Mouse (Mus musculus) midbrain, embryonic 10.5 days (tissue): Measurements from ENCODE around the gene Chl1. TPM values are rescaled to one million over a fixed set of nuclear protein-coding genes. Genes with fewer than 3 reads are reported as not detected.

Experiments
- DNase-seq: peaks from one replicate; pipeline ENCODE4 v3.0.0-alpha.2; 2017; ENCODE audit warnings: low spot score
- H3K27ac ChIP-seq: fragments of 300-500 bp; sonication (generic); replicated peaks from 2 replicates; pipeline ENCODE4 v1.5.1; 2016; ENCODE audit warnings: mild to moderate bottlenecking
- H3K27me3 ChIP-seq: fragments of 300-500 bp; sonication (generic); 2 replicates; pipeline ENCODE4 v1.6.1; 2016; ENCODE audit warnings: low read depth, mild to moderate bottlenecking; ENCODE audit not compliant: poor library complexity, severe bottlenecking
- H3K36me3 ChIP-seq: fragments of 300-500 bp; sonication (generic); 2 replicates; pipeline ENCODE4 v1.6.1; 2016; ENCODE audit warnings: mild to moderate bottlenecking, moderate library complexity
- H3K4me1 ChIP-seq: fragments of 300-500 bp; sonication (generic); 2 replicates; pipeline ENCODE4 v1.6.1; 2016
- H3K4me3 ChIP-seq: fragments of 300-500 bp; sonication (generic); 2 replicates; pipeline ENCODE4 v1.5.1; 2016; ENCODE audit warnings: mild to moderate bottlenecking, moderate library complexity
- H3K9me3 ChIP-seq: fragments of 300-500 bp; sonication (generic); replicated peaks from 2 replicates; pipeline ENCODE4 v1.6.1; 2016; ENCODE audit warnings: mild to moderate bottlenecking
- WGBS: fragments of 180-500 bp; shearing (Covaris S2); methylation state at CpG from one replicate; pipeline ENCODE4 v1.1.7; 2016; 5-methylcytosine and 5-hydroxymethylcytosine counted together
- polyA plus RNA-seq: library from polyadenylated mRNA; unstranded; fragments of >200 nt; fragmentation: Nextera tagmentation; extraction: Ambion mirVana; gene quantifications from 2 replicates; pipeline ENCODE4 v1.2.1, GENCODE M21; 2016

The Chl1 gene
- polyA plus RNA-seq, 1 experiment from 2014 or later, result 0.95 TPM

DNA sequence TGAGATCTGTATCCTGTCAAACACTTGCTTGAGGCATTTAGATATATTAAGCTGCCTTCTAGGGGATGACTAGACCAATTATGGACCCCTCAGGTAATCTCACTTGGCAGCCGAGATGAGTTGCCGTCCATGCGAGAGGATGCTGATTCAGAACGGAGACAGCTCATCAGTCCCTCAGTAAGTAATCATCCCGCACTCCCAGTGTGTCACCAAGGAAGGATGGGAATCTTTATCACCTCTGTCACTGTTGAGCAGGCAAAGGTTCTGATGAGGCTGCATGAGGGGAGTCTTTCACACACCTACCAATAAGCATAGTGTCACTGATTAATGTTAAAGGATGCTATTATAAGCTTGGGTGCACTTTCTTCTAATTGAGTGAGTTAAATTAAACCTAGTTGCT lies 270.7 kb downstream of the Chl1 start:
- 88% methylated on average over 5 of the region's 5 CpGs for WGBS
- H3K27ac ChIP-seq, result no peak overlapping the region
- H3K36me3 ChIP-seq, result no peaks in the 10 kb centered on the region
- H3K27me3 ChIP-seq, result no peaks in the 10 kb centered on the region
- H3K4me1 ChIP-seq, result no peaks in the 10 kb centered on the region
- no peak for DNase-seq
- H3K4me3 ChIP-seq, result no peak overlapping the region
- no peaks in the 10 kb centered on the region for H3K9me3 ChIP-seq

DNA sequence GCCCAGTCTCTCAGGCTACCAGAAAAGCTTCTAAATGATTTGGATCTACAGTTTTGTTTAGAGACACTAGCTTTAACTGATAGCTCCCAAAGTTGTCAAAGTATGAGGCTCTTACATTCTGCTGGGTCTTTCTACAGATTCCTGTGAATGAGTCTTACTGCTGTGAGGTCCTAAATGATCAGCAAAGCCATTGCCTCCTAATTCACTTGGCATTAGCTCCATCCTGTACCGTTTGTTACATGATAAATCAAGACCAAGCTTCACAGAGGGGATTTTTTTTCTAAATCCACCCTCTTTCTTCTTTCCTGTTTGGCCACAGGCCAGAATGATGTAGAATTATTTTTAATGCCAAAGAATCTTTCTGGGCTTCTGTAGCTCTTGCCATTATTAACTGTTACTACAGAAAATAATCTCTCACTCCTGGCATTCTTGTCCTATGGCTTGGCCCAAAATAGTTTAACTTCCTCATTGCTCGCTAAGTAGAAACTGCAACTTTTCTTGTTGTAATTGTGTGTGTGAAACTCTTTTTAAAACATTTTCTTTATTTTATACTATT lies 280.8 kb downstream of the Chl1 start:
- DNase-seq, result no peak
- no peaks in the 10 kb centered on the region for H3K36me3 ChIP-seq
- H3K4me3 ChIP-seq, result no peak overlapping the region
- H3K4me1 ChIP-seq, result no peaks in the 10 kb centered on the region
- no peaks in the 10 kb centered on the region for H3K9me3 ChIP-seq
- H3K27me3 ChIP-seq, result no peaks in the 10 kb centered on the region
- 85% methylated on average over 2 of the region's 2 CpGs for WGBS
- H3K27ac ChIP-seq, result no peak overlapping the region

DNA sequence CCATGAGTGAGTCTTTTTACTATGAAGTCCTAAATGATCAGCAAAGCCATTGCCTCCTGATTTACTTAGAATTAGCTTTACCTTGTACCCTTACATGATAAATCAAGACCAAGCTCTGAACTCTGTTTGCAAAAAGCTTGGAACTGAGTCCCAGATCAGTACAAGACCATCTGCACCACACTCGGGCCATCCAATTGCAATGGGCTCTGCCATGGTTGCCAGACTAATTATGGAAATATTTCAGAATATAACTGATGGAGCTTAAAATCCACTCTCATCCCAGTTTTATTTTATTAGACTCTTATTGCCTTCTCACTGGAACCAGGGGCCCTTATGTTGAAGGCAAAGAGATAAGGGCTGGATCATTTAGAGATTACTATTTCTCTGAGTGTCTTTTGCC lies 284.9 kb downstream of the Chl1 start:
- no peak for DNase-seq
- Histone ChIP-seq H3K27me3 (no peaks in the 10 kb centered on the region), H3K4me3 (no peak overlapping the region), H3K27ac (no peak overlapping the region), H3K9me3 (no peaks in the 10 kb centered on the region), H3K36me3 (no peaks in the 10 kb centered on the region), H3K4me1 (no peaks in the 10 kb centered on the region)
- 67% methylated on average over 1 of the region's 1 CpGs for WGBS
